Mouse (Mus musculus) megakaryocyte progenitor cell, adult 5-6 weeks (primary cell): ENCODE results near the gene Tagln3. TPM values are rescaled to one million over a fixed set of nuclear protein-coding genes. Genes with fewer than 3 reads are reported as not detected.

Source experiments
- ATAC-seq: replicated peaks from 2 replicates; pipeline ENCODE4 v1.8.0; 2016; ENCODE audit warnings: mild to moderate bottlenecking, moderate TSS enrichment, inconsistent platforms; ENCODE audit not compliant: poor library complexity
- total RNA-seq, 2 experiments: library from RNA; stranded (forward) in 1 of 2; stranded (reverse) in 1 of 2; fragments of 157-497, 149-512 nt in 1 of 2; fragments of 200-1000 nt in 1 of 2; gene quantifications; 2 replicates each; pipeline versions ENCODE4 v1.2.3 to v1.2.4; 2015 to 2017

Tagln3 gene
- total RNA-seq, 2 experiments from 2014 or later: not detected

DNA sequence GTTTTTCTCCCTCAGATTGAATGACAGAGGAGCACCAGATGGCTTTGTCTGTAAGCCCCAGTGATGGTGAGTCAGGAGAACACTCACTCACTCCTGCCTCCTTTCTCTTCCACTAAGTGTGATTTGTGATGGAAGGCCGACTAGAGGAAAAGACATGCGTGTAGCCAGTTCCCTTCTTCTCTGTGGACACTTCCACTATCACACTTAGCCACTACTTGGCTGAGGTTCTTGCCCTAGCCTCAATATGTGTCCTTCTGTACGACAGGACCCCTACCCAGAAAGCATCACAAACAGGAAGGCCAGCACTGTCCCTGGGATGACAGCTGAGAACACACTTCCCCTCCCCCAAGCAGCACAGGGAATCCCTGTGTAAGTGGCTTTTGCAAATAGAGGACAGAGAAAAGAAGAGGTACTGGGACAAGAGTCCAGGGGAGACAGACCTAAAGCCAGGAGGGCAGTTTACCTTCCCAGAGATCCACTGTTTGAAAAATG is 1.9 kb downstream of the Tagln3 start:
- no peak for ATAC-seq

DNA sequence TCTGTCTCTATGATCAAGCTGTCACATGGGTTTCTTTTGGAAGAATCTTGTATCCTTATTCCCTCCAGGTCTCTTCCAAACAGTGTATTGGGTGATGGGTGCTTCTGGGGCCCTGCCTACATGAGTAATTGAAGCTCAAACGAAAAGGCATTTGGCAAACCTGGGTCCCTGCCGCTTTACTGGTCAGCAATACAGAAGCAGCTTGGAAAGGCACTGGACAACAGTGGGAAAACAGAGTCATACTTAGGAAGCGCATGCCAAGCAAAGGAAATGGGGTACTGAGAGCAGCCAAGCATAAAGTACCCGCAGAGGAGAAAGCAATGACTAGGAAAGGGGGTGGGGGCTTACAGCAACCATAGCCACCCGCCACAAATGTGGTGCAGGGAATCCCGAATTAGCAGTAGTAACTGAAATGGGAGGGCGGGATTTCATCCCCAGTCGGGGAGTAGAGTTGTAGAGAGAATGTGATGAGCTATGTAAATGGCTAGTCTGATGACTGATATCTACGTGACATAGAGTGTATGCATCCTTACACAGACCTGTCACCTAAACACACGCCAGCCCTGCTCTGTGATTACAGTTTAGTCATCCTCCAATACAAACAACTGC is 4.3 kb downstream of the Tagln3 start:
- no peak for ATAC-seq

DNA sequence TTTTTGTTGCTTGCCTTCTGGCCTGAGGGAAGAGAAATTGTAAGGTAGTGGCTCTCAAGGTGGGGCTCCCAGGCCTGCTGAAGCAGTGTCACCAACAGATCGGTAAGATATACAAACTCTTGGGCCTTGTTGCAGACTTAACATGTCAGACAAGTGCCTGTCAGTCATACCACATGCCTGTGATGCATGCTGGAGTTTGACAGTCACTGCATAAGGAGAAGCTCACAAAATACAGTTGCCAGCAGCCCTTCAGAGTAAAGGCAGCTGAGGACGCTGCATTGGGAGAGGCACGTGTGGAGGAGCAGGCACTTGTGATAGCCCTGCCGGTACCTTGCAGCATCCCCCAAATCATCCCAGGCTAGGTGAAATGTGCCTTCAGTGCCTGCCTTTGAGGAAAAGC is 6.1 kb downstream of the Tagln3 start:
- ATAC-seq: no peak

- no peak for ATAC-seq
Measured at GRCm38 (mm10) chr16:45714489-45715150, 9.8 kb downstream of the Tagln3 start.

DNA sequence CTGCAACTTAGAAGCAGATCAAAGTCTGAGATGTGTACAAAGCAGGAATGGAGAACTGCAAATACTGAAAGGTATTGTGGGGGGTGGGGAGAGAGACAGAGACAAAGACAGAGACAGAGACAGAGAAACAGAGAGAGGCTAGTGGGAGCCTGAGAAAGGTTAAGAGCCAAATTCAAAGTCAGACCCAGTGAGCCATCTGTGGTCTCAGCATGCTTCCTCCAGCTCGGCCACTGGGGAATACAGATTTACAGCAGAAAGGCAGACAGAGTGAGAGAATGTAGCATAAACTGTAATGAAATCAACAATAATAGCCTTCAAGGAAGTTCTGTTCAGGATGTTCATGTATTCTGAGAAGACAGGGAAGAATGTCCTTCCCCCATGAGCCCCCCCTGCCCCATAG is 10.5 kb downstream of the Tagln3 start:
- no peak for ATAC-seq

DNA sequence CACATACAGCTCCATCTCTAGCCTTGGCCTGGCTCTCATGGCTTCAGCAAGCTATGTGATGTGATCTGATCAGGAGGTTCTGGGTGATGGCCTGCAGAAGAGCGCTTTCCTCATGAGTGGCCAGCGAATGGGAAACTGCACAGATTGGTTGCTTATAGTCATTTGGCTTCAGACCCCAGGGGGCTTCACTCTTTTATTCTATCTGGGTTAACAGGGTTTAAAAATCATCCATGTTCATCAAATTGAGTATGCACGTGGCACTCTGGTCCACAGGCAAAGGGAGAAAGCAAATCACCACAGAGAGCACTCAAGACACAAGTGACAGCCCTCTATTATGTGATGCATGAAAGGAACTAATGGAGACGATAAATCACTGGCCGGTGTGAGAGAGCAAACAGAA is 11.1 kb downstream of the Tagln3 start:
- no peak for ATAC-seq

- peak; percentile 57 for ATAC-seq
Measured at GRCm38 (mm10) chr16:45711263-45711662, 13.1 kb downstream of the Tagln3 start.

- ATAC-seq: no peak
Measured at GRCm38 (mm10) chr16:45699301-45699700, 25.1 kb downstream of the Tagln3 start.

DNA sequence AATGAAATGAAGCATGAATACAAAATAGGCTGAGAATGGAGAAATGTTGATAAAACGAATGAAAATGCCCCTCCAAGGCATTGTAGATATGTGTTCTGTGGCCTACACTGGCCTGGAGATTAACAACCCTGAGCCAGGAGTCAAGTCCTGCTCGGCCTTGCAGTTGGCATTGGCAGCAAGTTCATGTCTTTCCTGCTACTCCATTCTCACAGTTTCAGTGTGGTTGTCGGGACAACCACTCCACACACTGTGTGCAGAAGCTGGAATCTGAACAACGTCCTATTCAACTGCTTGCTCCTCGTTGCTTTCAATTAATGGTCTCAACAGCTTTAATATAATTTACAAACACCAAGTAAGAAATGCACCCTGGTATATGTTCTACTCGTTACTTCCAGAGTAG is 26.4 kb downstream of the Tagln3 start:
- no peak for ATAC-seq

GRCm38 (mm10) chr16:45695445-45696160 is 28.8 kb downstream of the Tagln3 start:
- no peak for ATAC-seq

GRCm38 (mm10) chr16:45693558-45693957 is 30.9 kb downstream of the Tagln3 start, which contains the start of gene Tmprss7:
TSS of gene Tmprss7 (minus strand) at chr16:45693658.
- ATAC-seq: no peak

DNA sequence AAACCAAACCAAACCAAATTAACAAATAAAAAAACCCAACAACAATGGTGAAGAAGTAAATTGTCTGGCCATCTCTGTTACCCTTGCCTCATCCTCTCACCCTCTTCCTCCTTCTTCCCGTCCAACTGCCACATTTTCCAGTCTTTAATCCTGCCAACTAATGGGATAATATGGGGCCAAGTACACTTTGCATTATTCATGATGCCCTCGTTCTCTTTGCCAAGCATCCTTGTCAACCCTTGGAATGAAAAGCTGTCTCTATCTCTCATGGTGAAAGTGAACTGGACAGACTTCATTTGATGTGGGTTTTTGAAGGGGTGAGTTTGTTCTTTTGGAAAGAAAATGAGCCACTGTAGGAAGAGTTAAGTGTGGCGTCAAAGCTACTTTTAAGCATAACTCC is 31.6 kb downstream of the Tagln3 start:
- ATAC-seq: no peak

- no peak for ATAC-seq
Measured at GRCm38 (mm10) chr16:45690178-45690577, 34.2 kb downstream of the Tagln3 start.

- no peak for ATAC-seq
Measured at GRCm38 (mm10) chr16:45686833-45687232, 37.6 kb downstream of the Tagln3 start.

DNA sequence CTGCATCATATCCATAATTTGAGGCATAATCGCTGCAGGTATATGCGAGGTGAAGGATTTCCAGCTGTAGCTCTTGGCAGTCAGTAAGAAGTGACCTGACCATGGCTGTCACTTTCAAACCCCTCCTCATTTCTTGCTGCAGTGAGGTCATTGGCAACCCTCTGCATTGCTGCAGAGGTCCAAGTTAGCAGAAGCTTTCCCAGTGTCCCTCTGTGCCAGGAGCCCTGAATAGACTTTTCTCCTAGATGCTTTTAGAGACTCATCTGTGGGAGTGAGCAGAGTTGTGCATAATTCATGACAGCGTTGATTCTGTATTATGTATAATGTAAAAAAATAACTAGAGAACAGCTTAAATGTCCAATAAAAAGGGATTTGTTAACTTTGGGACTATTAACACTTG is 39.1 kb downstream of the Tagln3 start:
- no peak for ATAC-seq

- ATAC-seq: peak; percentile 91
Measured at GRCm38 (mm10) chr16:45684815-45685214, 39.6 kb downstream of the Tagln3 start.

DNA sequence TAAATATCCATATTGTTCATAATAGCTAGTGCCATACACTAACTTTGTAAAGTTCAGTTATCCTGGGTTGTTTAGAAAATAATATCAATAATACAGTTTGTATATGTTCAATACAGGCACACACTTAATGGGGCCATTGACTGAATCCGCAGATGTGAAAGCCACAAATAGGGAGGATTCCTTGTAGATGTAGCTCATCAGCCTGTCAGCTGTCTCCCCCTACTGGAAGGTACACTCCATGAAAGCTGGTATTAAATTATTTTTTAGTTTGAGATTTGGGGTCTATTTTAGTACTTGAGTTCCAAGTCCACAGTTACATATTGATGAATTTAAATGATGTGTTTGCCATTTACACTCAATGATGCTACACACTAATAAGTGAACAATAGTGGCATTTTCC is 47.9 kb downstream of the Tagln3 start:
- ATAC-seq: peak; percentile 95

GRCm38 (mm10) chr16:45670005-45670404 is 54.4 kb downstream of the Tagln3 start:
- ATAC-seq: no peak

DNA sequence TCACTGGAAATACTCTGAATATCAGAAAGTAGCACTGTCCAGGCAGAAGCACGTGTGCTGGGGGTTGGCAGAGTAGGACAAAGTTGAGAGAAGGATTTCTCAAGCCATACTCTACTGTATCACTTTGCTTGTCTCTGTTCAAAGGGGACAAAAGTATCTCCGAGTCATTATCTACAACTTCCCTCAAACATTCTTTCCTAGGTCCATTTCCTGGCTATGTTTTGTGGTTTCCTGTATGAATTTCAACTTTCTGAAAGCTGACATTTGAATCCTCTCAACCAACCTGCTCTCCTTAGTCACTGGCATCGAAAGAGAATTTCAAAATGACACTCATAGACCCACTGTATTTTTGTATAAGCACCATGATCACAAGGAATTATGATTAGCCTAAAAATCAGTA is 56.2 kb downstream of the Tagln3 start:
- ATAC-seq: peak; percentile 47

DNA sequence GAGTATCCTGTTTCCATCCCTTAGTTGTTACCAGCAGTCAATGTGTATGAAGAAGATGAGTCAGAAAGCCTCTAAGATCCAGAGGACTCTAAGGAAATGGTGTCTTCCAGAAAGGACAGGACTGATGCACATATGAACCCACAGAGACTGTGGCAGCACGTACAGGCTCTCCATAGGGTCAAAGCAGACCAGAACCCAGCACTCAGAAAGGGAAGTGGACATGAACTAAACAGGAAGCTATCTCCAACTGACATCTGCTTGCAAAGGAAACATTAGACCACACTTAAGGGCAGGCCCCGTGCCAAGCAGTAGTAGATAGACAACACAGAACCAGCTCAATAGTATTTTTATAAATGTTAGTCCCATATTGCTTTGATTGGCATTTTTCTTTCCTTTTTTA is 58.3 kb downstream of the Tagln3 start:
- ATAC-seq: peak; percentile 92

- no peak for ATAC-seq
Measured at GRCm38 (mm10) chr16:45662381-45662780, 62.0 kb downstream of the Tagln3 start.
